Mouse (Mus musculus): ENCODE data around the gene Ptcd3.
A peak's percentile ranks its signal among the peaks of the same experiment; 100 is the strongest.
"Not testable (repeated sequence)": the region's sequence is repeated elsewhere in the genome, so short reads cannot be mapped to it uniquely, and the experiment has no call there.

Ptcd3 gene

GRCm38 (mm10) chr6:71871396-71871795 is 37.2 kb downstream of the Ptcd3 start:
- DNase-seq (ENCODE audit: low spot score in 2 of 2), result no peak

- no peak for DNase-seq (ENCODE audit: low spot score in 2 of 2)
Measured at GRCm38 (mm10) chr6:71868809-71869208, 39.7 kb downstream of the Ptcd3 start.

- DNase-seq (ENCODE audit: low spot score in 2 of 2), result no peak
Measured at GRCm38 (mm10) chr6:71867751-71868150, 40.8 kb downstream of the Ptcd3 start.

- DNase-seq (ENCODE audit: low spot score in 2 of 2), result not testable (repeated sequence)
Measured at GRCm38 (mm10) chr6:71846906-71847305, 61.6 kb downstream of the Ptcd3 start.

- no peak for DNase-seq (ENCODE audit: low spot score in 2 of 2)
Measured at GRCm38 (mm10) chr6:71840597-71841290, 67.8 kb downstream of the Ptcd3 start.

GRCm38 (mm10) chr6:71839815-71840214 is 68.7 kb downstream of the Ptcd3 start:
- no peak for DNase-seq (ENCODE audit: low spot score in 2 of 2)

- no peak for DNase-seq (ENCODE audit: low spot score in 2 of 2)
Measured at GRCm38 (mm10) chr6:71836811-71837210, 71.7 kb downstream of the Ptcd3 start.

GRCm38 (mm10) chr6:71831581-71831960 is 77.0 kb downstream of the Ptcd3 start:
- peak; percentile 95 to 97 for DNase-seq (ENCODE audit: low spot score in 2 of 2)

- DNase-seq (ENCODE audit: low spot score in 2 of 2), result peak; percentile 97
Measured at GRCm38 (mm10) chr6:71830690-71831580, 77.6 kb downstream of the Ptcd3 start, which contains the start of gene Immt. Gene Immt (plus strand): TSS chr6:71831331.
